Mouse (Mus musculus) retina, postnatal 1 day (tissue): Measurements from ENCODE around the gene Trim46.
"Not testable (repeated sequence)": the region's sequence is repeated elsewhere in the genome, so short reads cannot be mapped to it uniquely, and the experiment has no call there.

Source experiments
- DNase-seq: peaks from one replicate; pipeline ENCODE4 v3.0.0-alpha.2; 2012

Trim46 gene

DNA sequence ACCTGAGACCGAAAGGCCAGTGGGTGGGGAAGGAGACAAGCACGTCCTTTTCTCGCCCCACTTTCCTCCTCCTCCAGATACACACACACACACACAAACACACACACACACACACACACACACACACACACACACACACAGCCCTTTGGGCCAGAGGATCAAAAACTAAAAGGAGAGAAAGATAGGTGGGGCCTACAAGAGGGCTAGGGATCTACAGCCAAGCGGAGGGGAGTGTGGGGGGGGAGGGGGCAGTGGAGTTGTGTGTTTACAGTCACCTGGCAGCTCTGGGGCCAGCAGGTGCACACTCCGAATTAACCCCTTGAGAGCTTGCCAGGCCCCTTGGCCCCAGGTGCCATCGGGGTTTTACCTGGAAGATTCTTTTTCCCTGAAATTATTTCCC is 13.5 kb downstream of the Trim46 start:
- no peak for DNase-seq

DNA sequence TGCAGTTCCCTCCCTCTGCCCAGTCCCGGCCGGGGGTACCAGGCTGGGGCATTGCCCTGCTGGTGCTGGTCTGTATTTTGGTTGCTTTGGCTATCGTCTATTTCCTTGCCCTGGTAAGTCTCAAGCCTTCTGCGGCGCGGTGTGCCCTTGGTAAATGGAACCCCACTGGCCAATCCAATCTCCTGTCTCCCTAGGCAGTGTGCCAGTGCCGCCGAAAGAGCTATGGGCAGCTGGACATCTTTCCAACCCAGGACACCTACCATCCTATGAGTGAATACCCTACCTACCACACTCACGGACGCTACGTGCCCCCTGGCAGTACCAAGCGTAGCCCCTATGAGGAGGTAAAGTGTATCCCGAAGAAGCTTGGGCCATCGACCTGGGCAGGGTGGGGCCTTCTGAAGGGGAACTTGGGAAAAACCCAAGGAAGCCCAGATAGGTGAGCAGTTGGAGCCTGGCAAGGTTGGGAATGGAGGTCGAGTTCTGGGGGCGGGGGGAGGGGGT is 14.3 kb downstream of the Trim46 start:
- DNase-seq: no peak

GRCm38 (mm10) chr3:89231345-89231744 is 14.8 kb downstream of the Trim46 start:
- DNase-seq: no peak

- no peak for DNase-seq
These were observed 15.5 kb downstream of the Trim46 start for GRCm38 (mm10) chr3:89230561-89230960.

DNA sequence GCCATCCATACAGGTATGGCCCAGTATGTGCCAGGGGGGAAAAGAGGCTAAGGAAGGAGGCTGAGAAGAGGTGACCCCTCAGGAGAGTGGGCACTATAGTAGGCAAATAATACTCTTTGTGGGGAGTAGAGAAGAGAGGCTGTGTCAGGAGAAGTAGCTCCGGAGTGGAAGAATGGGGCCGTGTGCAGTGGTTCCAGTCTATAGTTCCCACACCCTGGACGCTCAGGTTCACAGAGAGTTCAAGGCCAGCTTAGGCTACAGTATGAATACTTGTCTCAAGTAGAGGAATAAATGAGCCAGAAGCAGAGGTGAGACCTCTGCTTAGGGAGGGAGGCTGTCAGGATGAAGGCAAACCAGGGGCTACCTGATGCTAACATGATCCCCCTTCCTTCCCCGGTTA is 16.8 kb downstream of the Trim46 start:
- no peak for DNase-seq

DNA sequence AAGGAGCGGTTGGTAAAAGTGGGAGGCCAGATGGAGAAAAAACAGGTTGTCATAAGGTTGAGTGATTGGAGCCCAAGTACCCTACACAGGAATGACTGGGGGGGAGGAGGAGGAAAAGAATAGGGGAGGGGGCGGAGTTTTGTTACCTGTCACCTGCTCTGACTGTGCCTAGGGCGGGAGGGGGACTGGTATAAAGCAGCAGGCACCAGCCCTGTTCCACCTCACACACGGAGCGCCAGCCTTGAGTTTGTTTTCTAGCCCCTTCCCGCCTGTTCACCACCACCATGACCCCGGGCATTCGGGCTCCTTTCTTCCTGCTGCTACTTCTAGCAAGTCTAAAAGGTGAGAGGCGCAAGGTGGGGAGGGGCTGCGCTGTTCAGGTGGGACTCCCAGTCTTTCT is 17.3 kb downstream of the Trim46 start, which contains the start of gene Muc1:
Gene Muc1, plus strand, starts transcription at position 222 of the 400 bp plus-strand sequence.
- no peak for DNase-seq

- peak; percentile 87 for DNase-seq
These were observed 17.9 kb downstream of the Trim46 start for GRCm38 (mm10) chr3:89228180-89228549.

DNA sequence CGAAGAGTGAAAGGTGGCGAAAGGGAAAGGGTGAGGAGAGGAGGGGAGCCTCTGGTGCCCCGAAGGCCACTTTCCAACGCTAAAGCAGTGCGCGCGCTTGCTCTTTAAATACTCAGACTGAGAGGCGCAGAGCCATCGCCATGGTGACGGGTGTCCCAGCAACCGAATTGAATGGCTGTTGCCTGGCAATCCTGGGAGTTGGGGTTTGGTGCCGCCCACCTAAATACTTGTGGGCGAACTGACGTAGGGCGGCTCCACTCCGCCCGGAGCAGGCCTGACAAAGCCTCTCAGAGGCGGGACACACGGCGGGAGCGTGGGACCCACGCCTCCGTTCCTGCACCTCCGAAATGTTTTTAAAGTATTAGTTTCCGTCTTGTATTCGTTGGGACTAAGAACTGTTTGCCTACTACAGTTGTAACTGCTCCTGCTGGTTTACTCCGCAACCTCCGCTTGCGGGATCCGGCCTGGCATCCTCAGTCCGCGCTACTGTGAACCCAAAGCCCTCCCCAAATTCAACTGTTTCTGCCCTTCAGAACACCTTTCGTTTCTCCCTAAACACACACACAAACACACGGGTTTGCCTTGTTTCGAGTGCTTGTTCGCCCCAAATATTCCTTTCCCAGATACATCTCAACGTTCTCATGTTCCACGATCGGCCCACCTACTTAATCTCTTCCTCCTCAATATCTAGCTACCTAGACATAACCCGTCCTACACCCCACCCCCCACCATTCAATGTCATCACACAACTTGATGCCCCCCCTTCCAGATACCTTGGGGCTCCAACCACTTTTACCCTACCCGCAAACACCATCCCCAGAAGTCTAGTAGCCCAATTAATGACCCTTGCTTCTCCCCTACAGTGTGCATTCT is 18.6 kb downstream of the Trim46 start:
- DNase-seq: peak; percentile 97

GRCm38 (mm10) chr3:89226900-89227299 is 19.2 kb downstream of the Trim46 start, which contains the start of gene Mtx1:
TSS of gene Mtx1 (minus strand) at chr3:89227088.
- DNase-seq: no peak

GRCm38 (mm10) chr3:89226361-89226760 is 19.7 kb downstream of the Trim46 start:
- no peak for DNase-seq

DNA sequence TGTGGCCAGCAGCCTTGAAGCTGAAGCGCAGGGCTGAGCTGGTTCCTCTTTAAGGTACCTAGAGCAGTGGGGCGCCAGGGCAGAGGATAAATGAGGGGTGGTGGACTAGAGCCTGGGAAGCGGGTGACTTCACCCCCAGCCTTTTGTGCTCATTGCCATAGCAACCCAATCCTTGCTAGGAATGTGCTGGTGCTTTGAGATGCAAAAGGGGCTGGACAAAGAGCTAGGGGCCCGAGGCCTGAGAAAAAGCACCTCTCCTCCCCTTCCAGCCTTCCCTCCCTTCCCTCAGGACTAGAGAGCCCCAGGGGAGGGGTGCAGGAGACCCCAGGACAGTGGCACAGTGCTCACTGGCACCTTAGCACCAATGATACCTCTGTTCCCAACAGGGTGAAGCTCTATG is 20.2 kb downstream of the Trim46 start:
- peak; percentile 72 for DNase-seq

DNA sequence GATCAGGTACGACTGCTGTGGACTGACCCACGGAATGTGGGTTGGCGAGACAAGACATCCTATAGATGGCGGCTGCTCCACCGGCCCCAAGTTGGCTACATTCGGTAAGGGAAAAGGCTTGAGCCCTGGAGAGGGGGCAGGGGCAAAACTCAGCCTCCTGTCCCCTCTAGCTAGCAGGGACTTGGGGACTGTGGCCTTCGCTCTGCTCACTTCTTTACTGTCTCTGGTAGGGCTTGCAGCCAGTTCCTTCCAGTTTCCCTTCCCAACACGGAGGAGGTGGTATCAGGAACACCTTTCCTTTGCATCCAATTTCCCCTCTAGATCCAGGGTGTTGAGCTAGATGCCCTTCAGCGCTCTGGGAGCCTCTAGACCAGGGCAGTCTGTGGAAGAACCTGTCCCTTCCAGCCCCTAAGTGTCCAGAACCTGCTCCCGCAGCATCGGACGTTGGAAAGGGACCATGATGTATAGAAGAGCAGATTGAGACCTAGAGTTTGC is 20.7 kb downstream of the Trim46 start:
- no peak for DNase-seq

DNA sequence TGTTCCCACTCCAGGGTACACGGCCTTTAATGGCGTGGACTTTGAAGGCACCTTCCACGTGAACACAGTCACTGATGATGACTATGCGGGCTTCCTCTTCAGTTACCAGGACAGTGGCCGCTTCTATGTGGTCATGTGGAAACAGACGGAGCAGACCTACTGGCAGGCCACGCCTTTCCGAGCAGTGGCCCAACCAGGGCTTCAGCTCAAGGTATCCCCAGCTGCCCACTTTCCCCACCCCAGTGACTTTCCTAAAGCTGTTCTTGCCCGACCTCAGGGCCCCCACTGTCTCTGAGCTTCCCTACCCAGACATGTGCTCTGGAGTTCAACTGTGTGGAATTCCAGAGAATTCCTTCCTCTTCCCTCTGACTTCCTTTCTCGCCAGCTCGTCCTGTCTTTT is 21.3 kb downstream of the Trim46 start:
- no peak for DNase-seq

GRCm38 (mm10) chr3:89221167-89221566 is 24.9 kb downstream of the Trim46 start:
- DNase-seq: no peak

GRCm38 (mm10) chr3:89219546-89219945 is 26.6 kb downstream of the Trim46 start:
- no peak for DNase-seq

GRCm38 (mm10) chr3:89218271-89218670 is 27.8 kb downstream of the Trim46 start:
- no peak for DNase-seq

DNA sequence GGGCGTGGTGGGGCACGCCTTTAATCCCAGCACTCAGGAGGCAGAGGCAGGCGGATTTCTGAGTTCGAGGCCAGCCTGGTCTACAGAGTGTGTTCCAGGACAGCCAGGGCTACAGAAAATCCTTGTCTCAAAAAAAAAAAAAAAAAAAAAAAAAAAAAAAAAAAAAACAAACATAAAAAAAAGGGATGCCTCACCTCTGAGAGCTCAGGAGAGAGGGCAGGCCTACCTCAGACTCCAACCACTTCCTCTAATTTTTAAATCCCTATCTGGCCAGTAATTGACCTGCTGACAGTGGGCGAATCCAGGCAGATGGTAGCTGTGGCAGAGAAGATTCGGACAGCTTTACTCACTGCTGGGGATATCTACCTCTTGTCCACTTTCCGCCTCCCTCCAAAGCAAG is 29.7 kb downstream of the Trim46 start:
- DNase-seq: not testable (repeated sequence)

- peak; percentile 93 for DNase-seq
These were observed 30.3 kb downstream of the Trim46 start for GRCm38 (mm10) chr3:89215853-89216252.

DNA sequence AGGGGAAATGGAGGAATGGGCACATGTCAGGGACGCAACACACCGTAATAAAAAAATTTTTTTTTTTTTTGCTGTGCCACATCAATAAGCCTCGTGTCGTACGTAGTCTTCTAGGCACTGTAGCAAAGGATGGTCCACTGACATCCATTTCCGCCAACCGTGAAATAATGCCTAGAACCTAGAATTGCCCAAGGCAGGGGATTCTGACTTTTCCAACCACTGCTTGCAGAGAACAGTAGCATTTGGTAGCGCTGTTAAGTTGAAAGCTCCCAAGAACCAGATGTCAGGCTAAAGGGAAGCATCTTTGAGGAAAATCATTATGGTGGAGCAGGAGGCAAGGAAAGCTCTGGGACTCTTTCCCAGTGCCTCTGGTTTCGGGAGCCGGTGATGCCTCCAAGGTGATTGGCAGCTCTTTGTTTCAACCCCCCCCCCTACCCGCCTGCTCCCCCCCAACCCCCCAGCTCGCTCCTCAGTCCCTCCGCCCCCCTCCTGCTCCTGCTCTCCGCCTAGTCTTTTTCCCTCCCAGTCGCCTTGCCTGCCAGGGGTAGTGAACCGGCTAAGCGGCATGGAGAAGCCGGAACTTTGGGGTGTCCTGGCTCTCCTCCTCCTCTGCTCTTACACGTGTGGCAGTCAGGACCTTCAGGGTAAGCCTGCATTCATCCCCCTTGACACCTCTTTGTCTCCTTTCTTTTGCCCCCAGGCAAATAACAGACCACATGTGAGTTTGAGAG is 31.3 kb downstream of the Trim46 start, which contains the start of gene Thbs3:
Gene Thbs3, plus strand, starts transcription at position 500 of the 731 bp plus-strand sequence.
- DNase-seq: peak; percentile 68

- DNase-seq: peak; percentile 97
These were observed 32.1 kb downstream of the Trim46 start for GRCm38 (mm10) chr3:89213803-89214530.

GRCm38 (mm10) chr3:89210731-89211130 is 35.4 kb downstream of the Trim46 start:
- DNase-seq: no peak

- DNase-seq: no peak
These were observed 35.9 kb downstream of the Trim46 start for GRCm38 (mm10) chr3:89210162-89210561.

- DNase-seq: no peak
These were observed 36.4 kb downstream of the Trim46 start for GRCm38 (mm10) chr3:89209731-89210130.
